Mouse (Mus musculus) stomach, embryonic 14.5 days (tissue): ENCODE data around the gene Galntl6. TPM values are rescaled to one million over a fixed set of nuclear protein-coding genes. Genes with fewer than 3 reads are reported as not detected.

Experiments
- ATAC-seq: fragments of 200-750 bp; cut with Nextera tagmentation; 2 replicates; pipeline ENCODE4 v1.8.0; 2017; ENCODE audit warnings: low read depth, moderate TSS enrichment; ENCODE audit not compliant: insufficient number of reproducible peaks, insufficient read depth, low FRiP score
- H3K27ac ChIP-seq: fragments of 300-500 bp; sonication (generic); 2 replicates; pipeline ENCODE4 v1.5.1; 2014; ENCODE audit warnings: mild to moderate bottlenecking, low read length, moderate library complexity, mixed read lengths
- H3K27me3 ChIP-seq: fragments of 300-500 bp; sonication (generic); 2 replicates; pipeline ENCODE4 v1.6.1; 2014; ENCODE audit warnings: low read length, control low read depth, mixed read lengths; ENCODE audit not compliant: control insufficient read depth, insufficient read depth
- H3K36me3 ChIP-seq: fragments of 300-500 bp; sonication (generic); 2 replicates; pipeline ENCODE4 v1.6.1; 2014; ENCODE audit warnings: mild to moderate bottlenecking, control low read depth, low read length, moderate library complexity, mixed read lengths; ENCODE audit not compliant: control insufficient read depth, insufficient read depth
- H3K4me1 ChIP-seq: fragments of 300-500 bp; sonication (generic); 2 replicates; pipeline ENCODE4 v1.6.1; 2014; ENCODE audit warnings: low read length, control low read depth, mixed read lengths; ENCODE audit not compliant: control insufficient read depth, insufficient read depth
- H3K4me2 ChIP-seq: fragments of 300-500 bp; sonication (generic); replicated peaks from 2 replicates; pipeline ENCODE4 v1.6.1; 2014; ENCODE audit warnings: low read depth, low read length, control low read depth
- H3K4me3 ChIP-seq: fragments of 300-500 bp; sonication (generic); 2 replicates; pipeline ENCODE4 v1.5.1; 2014; ENCODE audit warnings: low read depth, low read length, control low read depth
- H3K9ac ChIP-seq: fragments of 300-500 bp; sonication (generic); replicated peaks from 2 replicates; pipeline ENCODE4 v1.6.1; 2014; ENCODE audit warnings: low read depth, mild to moderate bottlenecking, control low read depth, low read length, moderate library complexity, mixed read lengths
- H3K9me3 ChIP-seq: fragments of 300-500 bp; sonication (generic); 2 replicates; pipeline ENCODE4 v1.6.1; 2016; ENCODE audit warnings: low read depth, low read length, control low read depth; ENCODE audit not compliant: control insufficient read depth
- WGBS: fragments of 180-500 bp; shearing (Covaris S2); extraction: QIAGEN DNeasy Blood & Tissue Kit; methylation state at CpG from one replicate; pipeline ENCODE4 v1.1.7; 2014; 5-methylcytosine and 5-hydroxymethylcytosine counted together
- polyA plus RNA-seq: library from polyadenylated mRNA; unstranded; fragments of >200 nt; fragmentation: Nextera tagmentation; extraction: Ambion mirVana; gene quantifications from 2 replicates; pipeline ENCODE4 v1.2.1, GENCODE M21; 2014

Gene Galntl6
- polyA plus RNA-seq, 1 experiment from 2014 or later = 1.6 TPM

GRCm38 (mm10) chr8:57793455-57793854 lies 1119.0 kb downstream of the Galntl6 start:
- H3K27ac ChIP-seq = no peak overlapping the region
- no peak overlapping the region for H3K9ac ChIP-seq
- H3K27me3 ChIP-seq = no peaks in the 10 kb centered on the region
- H3K4me3 ChIP-seq = no peak overlapping the region
- H3K9me3 ChIP-seq = no peaks in the 10 kb centered on the region
- H3K4me2 ChIP-seq = no peak overlapping the region
- 34% methylated on average over 4 of the region's 4 CpGs for WGBS
- H3K36me3 ChIP-seq = no peaks in the 10 kb centered on the region
- no peaks in the 10 kb centered on the region for H3K4me1 ChIP-seq
- ATAC-seq = no peak

- Histone ChIP-seq H3K9me3 (no peaks in the 10 kb centered on the region), H3K4me2 (no peak overlapping the region), H3K27ac (no peak overlapping the region), H3K36me3 (no peaks in the 10 kb centered on the region), H3K4me1 (no peaks in the 10 kb centered on the region), H3K4me3 (no peak overlapping the region), H3K9ac (no peak overlapping the region), H3K27me3 (no peaks in the 10 kb centered on the region)
- WGBS = 79% methylated on average over 7 of the region's 7 CpGs
- no peak for ATAC-seq
Measured at GRCm38 (mm10) chr8:57792246-57792645, 1120.2 kb downstream of the Galntl6 start.

DNA sequence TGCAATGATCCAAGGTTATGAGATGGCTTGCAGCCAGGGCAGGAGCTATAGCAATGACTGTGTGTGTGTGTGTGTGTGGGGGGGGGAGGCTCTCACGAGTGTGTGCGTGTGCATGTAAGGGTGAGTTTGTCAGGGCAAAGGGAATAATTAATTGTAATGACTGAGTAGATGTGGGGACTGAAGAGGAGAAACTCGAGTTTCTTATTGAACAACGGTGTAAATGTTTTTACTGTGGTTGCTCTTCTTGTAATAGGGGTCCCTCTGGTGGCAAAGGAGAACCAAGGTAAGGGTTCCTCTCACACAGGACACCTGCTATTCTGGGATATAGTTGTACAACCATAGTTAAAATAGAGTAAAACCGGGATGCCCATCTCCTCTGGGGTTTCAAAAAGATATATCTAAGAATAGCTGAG lies 1121.1 kb downstream of the Galntl6 start:
- no peaks in the 10 kb centered on the region for H3K9me3 ChIP-seq
- H3K36me3 ChIP-seq = no peaks in the 10 kb centered on the region
- no peak for ATAC-seq
- H3K4me3 ChIP-seq = no peak overlapping the region
- no peak overlapping the region for H3K9ac ChIP-seq
- WGBS = 18% methylated on average over 5 of the region's 5 CpGs
- H3K4me1 ChIP-seq = no peaks in the 10 kb centered on the region
- no peaks in the 10 kb centered on the region for H3K27me3 ChIP-seq
- H3K4me2 ChIP-seq = no peak overlapping the region
- H3K27ac ChIP-seq = no peak overlapping the region

DNA sequence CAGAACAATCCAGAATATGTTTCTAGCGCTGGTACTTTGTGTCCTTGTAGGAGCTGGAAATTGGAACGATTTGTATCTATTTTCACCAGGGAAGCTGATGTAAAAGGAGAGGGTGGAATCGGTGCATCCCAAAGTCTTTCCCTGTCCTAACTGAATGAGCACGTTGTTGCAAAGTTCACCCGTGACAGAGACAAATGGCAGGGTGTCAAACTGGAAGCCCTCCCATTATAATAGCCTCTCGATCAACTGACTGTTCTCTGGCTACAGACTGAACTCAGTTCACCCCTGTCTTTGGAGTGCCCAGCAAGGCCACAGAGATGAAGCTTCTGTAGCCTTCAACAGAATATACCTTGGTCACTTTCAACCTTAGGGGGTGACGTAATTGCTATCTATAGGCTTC lies 1132.9 kb downstream of the Galntl6 start:
- 54% methylated on average over 7 of the region's 7 CpGs for WGBS
- ATAC-seq = no peak
- Histone ChIP-seq H3K27ac (no peak overlapping the region), H3K4me1 (0 out of 2 replicates have a peak, but pooled peaks cover 5% of the 10 kb centered on the region), H3K27me3 (no peaks in the 10 kb centered on the region), H3K4me2 (no peak overlapping the region), H3K36me3 (no peaks in the 10 kb centered on the region), H3K4me3 (no peak overlapping the region), H3K9me3 (no peaks in the 10 kb centered on the region), H3K9ac (no peak overlapping the region)

GRCm38 (mm10) chr8:57777988-57778721 lies 1134.3 kb downstream of the Galntl6 start:
- H3K9ac ChIP-seq = no peak overlapping the region
- no peak overlapping the region for H3K27ac ChIP-seq
- H3K4me2 ChIP-seq = no peak overlapping the region
- 46% methylated on average over 7 of the region's 7 CpGs for WGBS
- no peaks in the 10 kb centered on the region for H3K27me3 ChIP-seq
- no peaks in the 10 kb centered on the region for H3K36me3 ChIP-seq
- H3K4me3 ChIP-seq = no peak overlapping the region
- H3K4me1 ChIP-seq = 0 out of 2 replicates have a peak, but pooled peaks cover 5% of the 10 kb centered on the region
- H3K9me3 ChIP-seq = no peaks in the 10 kb centered on the region
- ATAC-seq = peak; percentile 76; the same call in 1 of the 2 replicates

DNA sequence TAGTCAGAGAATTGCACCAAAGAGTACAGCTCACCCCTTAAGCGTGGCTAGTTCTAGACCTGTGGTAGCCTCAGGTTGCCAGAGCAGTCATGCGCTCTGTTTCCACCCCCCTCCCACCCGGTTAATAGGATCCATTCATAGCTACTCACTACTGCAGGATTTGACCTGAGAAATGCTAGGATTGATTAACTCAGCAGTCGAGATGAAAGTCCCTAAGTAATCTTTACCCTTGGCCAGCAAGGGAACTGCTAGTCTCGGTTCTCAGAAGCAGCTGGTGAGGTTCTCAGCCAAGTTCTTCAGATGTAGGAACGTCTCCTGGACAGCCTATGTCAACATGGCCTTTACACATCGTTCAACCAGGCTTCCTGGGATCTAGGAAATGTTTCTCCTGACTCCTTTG lies 1135.7 kb downstream of the Galntl6 start:
- no peaks in the 10 kb centered on the region for H3K27me3 ChIP-seq
- no peak overlapping the region for H3K9ac ChIP-seq
- ATAC-seq = no peak
- H3K9me3 ChIP-seq = no peaks in the 10 kb centered on the region
- H3K27ac ChIP-seq = no peak overlapping the region
- 31% methylated on average over 7 of the region's 7 CpGs for WGBS
- no peaks in the 10 kb centered on the region for H3K36me3 ChIP-seq
- H3K4me2 ChIP-seq = no peak overlapping the region
- 0 out of 2 replicates have a peak, but pooled peaks cover 5% of the 10 kb centered on the region for H3K4me1 ChIP-seq
- no peak overlapping the region for H3K4me3 ChIP-seq

GRCm38 (mm10) chr8:57772732-57773265 lies 1139.6 kb downstream of the Galntl6 start:
- H3K4me3 ChIP-seq = no peak overlapping the region
- no peaks in the 10 kb centered on the region for H3K36me3 ChIP-seq
- ATAC-seq = no peak
- no peak overlapping the region for H3K9ac ChIP-seq
- WGBS = 20% methylated on average over 12 of the region's 12 CpGs
- no peaks in the 10 kb centered on the region for H3K4me1 ChIP-seq
- no peaks in the 10 kb centered on the region for H3K27me3 ChIP-seq
- no peak overlapping the region for H3K4me2 ChIP-seq
- no peak overlapping the region for H3K27ac ChIP-seq
- H3K9me3 ChIP-seq = no peaks in the 10 kb centered on the region

DNA sequence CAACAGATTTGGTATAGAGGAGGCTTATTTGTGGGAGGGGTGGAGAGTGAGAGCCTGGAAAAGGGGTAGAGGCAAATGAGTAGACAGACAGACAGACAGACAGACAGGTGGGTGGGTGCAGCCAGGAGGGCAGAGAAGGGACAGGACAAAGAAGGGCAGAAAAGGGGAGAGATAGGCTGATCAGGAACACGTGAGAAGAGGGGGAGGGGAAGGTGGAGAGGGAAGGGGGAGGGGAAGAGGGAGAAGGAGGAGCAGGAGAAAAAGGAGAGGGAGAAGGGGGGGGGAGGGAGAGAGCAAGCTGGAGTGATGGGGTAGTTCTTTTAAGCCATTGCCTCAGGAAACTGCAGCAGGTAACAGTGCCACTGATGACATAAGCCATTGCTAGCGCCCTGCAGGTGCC lies 1144.9 kb downstream of the Galntl6 start:
- Histone ChIP-seq H3K36me3 (no peaks in the 10 kb centered on the region), H3K27ac (no peak overlapping the region), H3K9me3 (no peaks in the 10 kb centered on the region), H3K4me3 (no peak overlapping the region), H3K27me3 (no peaks in the 10 kb centered on the region), H3K4me1 (no peaks in the 10 kb centered on the region), H3K4me2 (no peak overlapping the region), H3K9ac (no peak overlapping the region)
- no peak for ATAC-seq
- 50% methylated on average over 2 of the region's 2 CpGs for WGBS
